Mouse (Mus musculus): Measurements from ENCODE around the gene Gh. TPM values are rescaled to one million over a fixed set of nuclear protein-coding genes. Genes with fewer than 3 reads are reported as not detected.

Gh gene
- polyA plus RNA-seq, 1 experiment, result not detected

- DNase-seq (ENCODE audit: low spot score), result no peak
Measured at GRCm38 (mm10) chr11:106308162-106308561, 6.5 kb upstream of the Gh start.

- no peak for DNase-seq (ENCODE audit: low spot score)
Measured at GRCm38 (mm10) chr11:106307432-106307831, 5.8 kb upstream of the Gh start.

GRCm38 (mm10) chr11:106306758-106307157, 5.1 kb upstream of the Gh start:
- DNase-seq (ENCODE audit: low spot score), result no peak

GRCm38 (mm10) chr11:106306065-106306385, 4.4 kb upstream of the Gh start:
- no peak for DNase-seq (ENCODE audit: low spot score)

GRCm38 (mm10) chr11:106305348-106306064, 3.8 kb upstream of the Gh start:
- DNase-seq (ENCODE audit: low spot score), result no peak

GRCm38 (mm10) chr11:106302634-106303033, 969 bp upstream of the Gh start:
- no peak for DNase-seq (ENCODE audit: low spot score)

- DNase-seq (ENCODE audit: low spot score), result no peak
Measured at GRCm38 (mm10) chr11:106291861-106292260, 9.8 kb downstream of the Gh start.

GRCm38 (mm10) chr11:106290376-106290775, 11.3 kb downstream of the Gh start:
- no peak for DNase-seq (ENCODE audit: low spot score)

- no peak for DNase-seq (ENCODE audit: low spot score)
Measured at GRCm38 (mm10) chr11:106289369-106289768, 12.3 kb downstream of the Gh start.

GRCm38 (mm10) chr11:106286987-106287386, 14.7 kb downstream of the Gh start:
- DNase-seq (ENCODE audit: low spot score), result no peak

- no peak for DNase-seq (ENCODE audit: low spot score)
Measured at GRCm38 (mm10) chr11:106286206-106286605, 15.5 kb downstream of the Gh start.

GRCm38 (mm10) chr11:106284126-106284525, 17.5 kb downstream of the Gh start:
- no peak for DNase-seq (ENCODE audit: low spot score)

GRCm38 (mm10) chr11:106283371-106283770, 18.3 kb downstream of the Gh start:
- DNase-seq (ENCODE audit: low spot score), result no peak

GRCm38 (mm10) chr11:106282452-106282851, 19.2 kb downstream of the Gh start:
- no peak for DNase-seq (ENCODE audit: low spot score)

GRCm38 (mm10) chr11:106276454-106276853, 25.2 kb downstream of the Gh start, which contains the start of gene Tcam1:
Tcam1 (plus strand) TSS chr11:106276672.
- DNase-seq (ENCODE audit: low spot score), result peak; percentile 71

- DNase-seq (ENCODE audit: low spot score), result no peak
Measured at GRCm38 (mm10) chr11:106274971-106275411, 26.7 kb downstream of the Gh start.

GRCm38 (mm10) chr11:106274374-106274773, 27.3 kb downstream of the Gh start:
- DNase-seq (ENCODE audit: low spot score), result no peak

- no peak for DNase-seq (ENCODE audit: low spot score)
Measured at GRCm38 (mm10) chr11:106273811-106274210, 27.9 kb downstream of the Gh start.

- no peak for DNase-seq (ENCODE audit: low spot score)
Measured at GRCm38 (mm10) chr11:106273311-106273684, 28.4 kb downstream of the Gh start.

- DNase-seq (ENCODE audit: low spot score), result peak; percentile 97
Measured at GRCm38 (mm10) chr11:106272644-106273310, 28.9 kb downstream of the Gh start, which contains the start of gene Smarcd2. Smarcd2 (minus strand) TSS chr11:106272972.

GRCm38 (mm10) chr11:106271794-106272643, 29.6 kb downstream of the Gh start:
- no peak for DNase-seq (ENCODE audit: low spot score)

- no peak for DNase-seq (ENCODE audit: low spot score)
Measured at GRCm38 (mm10) chr11:106271131-106271793, 30.4 kb downstream of the Gh start.

Data from urinary bladder, adult 2 months (tissue).